Mouse (Mus musculus) urinary bladder, postnatal 4 days (tissue): ENCODE results near the gene Jpt1.
"Not testable (repeated sequence)": the region's sequence is repeated elsewhere in the genome, so short reads cannot be mapped to it uniquely, and the experiment has no call there.

Experiments used
- DNase-seq, 2 experiments: peaks; one replicate each; pipeline ENCODE4 v3.0.0; 2021 to 2022; ENCODE audit warnings: low spot score in 2 of 2

Jpt1 gene

DNA sequence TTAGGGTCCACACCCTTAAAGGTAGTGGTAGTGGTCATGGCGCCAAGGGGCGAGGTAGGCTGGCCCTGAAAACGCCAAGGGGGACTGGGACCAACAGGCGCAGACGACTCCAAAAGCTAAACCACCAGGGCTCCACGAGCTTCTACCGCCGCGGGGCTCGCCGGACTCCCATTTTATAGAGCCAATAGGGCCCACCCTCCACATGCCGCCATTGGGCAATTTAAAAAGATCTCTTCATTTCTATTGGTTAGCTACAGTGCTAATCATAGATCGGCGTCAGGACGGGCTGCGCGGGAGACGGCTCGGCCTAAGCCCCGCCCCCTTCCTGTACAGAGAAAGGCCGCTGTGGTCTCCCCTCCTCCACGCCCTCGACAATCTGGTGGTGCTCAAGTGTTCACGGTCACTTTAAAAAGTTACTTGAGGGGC is at the start of gene Jpt1:
Jpt1 (minus strand) TSS at position 150 of the 426 bp plus-strand sequence.
- peak; percentile 95 for DNase-seq

GRCm38 (mm10) chr11:115563406-115563805 is 49.2 kb upstream of the Jpt1 start:
- no peak for DNase-seq

DNA sequence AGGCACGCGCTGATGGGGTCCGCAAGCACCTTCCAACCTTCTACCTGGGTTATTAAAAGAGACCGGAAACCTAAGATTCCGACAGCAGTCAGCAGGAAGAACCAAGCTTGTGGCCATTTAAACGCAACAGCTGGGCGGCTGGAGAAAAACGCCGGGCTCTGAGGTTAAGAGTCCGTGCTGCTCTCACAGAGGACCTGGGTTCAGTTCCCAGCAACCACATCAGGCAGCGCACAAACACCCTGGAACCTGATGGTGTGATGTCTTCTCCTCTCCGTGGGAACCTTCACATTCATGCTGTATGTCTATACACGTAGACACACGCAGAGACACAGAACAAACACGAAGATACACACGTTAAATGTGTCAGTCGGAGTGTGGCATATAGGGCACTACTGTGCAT is 41.5 kb upstream of the Jpt1 start:
- no peak for DNase-seq

- no peak for DNase-seq
Observed at GRCm38 (mm10) chr11:115552783-115553182, 38.6 kb upstream of the Jpt1 start.

GRCm38 (mm10) chr11:115543571-115543970 is 29.4 kb upstream of the Jpt1 start:
- DNase-seq: no peak

- no peak for DNase-seq
Observed at GRCm38 (mm10) chr11:115538045-115538444, 23.9 kb upstream of the Jpt1 start.

GRCm38 (mm10) chr11:115536856-115537568 is 22.8 kb upstream of the Jpt1 start:
- no peak for DNase-seq

- DNase-seq: peak; percentile 99
Observed at GRCm38 (mm10) chr11:115536038-115536681, 22.0 kb upstream of the Jpt1 start, which contains the start of gene Sumo2. Gene Sumo2 (minus strand): TSS chr11:115536276.

- DNase-seq: peak; percentile 64 to 70
Observed at GRCm38 (mm10) chr11:115535401-115536037, 21.3 kb upstream of the Jpt1 start.

DNA sequence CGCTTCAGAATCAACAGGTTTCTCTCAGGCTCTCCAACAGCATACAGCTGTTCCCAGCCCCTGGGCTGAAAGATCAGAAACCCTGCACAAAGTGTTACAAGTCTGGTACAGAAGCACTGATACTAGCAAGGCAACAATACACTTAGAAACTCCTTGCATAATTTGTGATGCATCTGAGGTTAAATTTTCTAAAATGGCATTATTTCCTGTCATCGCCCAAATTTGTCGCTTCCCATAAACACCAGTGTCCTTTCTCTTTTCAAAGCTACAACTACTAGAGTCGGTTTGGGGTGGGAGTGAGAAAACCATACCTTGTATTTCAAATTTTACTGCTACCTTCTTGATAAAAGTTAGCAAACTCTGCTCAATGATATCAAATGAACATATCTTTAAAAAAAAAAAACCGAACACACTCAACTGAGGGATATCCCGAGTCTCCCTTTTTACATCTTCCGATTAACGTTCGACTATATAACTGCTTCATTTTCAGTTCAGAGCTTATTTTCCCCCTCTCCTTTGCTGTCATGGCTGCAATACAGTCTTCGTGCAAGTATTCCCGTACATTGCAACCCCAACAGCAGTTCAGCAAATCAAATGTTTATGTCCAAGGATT is 20.7 kb upstream of the Jpt1 start:
- DNase-seq: no peak

DNA sequence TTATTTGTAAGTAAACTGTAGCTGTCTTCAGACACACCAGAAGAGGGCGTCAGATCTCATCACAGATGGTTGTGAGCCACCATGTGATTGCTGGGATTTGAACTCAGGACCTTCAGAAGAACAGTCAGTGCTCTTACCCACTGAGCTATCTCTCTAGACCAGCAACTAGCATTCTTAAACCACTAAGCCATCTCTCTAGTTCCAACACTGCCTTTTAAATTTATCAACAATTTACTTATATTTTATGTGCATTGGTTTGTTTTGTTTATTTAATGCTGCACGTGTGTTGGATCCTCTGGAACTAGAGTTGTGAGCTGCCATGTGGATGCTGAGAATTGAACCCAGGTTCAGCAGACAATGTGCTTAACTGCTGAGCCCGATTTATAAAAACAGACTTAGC is 12.3 kb upstream of the Jpt1 start:
- not testable (repeated sequence) for DNase-seq

GRCm38 (mm10) chr11:115522703-115523102 is 8.5 kb upstream of the Jpt1 start:
- no peak for DNase-seq

- no peak for DNase-seq
Observed at GRCm38 (mm10) chr11:115522238-115522637, 8.1 kb upstream of the Jpt1 start.

GRCm38 (mm10) chr11:115521080-115521479 is 6.9 kb upstream of the Jpt1 start:
- DNase-seq: no peak

GRCm38 (mm10) chr11:115520218-115520617 is 6.0 kb upstream of the Jpt1 start:
- no peak for DNase-seq

DNA sequence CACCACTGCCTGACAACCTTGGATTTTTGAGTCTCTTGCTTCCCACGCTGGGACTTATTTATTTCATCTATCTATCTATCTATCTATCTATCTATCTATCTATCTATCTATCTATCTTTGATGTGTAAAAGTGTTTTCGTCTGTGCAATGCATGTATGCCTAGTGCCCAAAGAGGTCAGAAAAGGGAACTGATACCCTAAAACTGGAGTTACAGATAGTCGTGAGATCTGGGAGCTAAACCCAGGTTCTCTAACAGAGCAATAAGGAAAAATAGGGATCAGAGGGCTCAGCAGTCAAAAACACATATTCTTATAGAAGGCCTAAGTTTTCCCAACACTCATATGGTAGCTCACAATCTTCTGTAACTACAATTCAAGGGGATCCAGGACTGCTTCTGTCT is 5.4 kb upstream of the Jpt1 start:
- DNase-seq: no peak

DNA sequence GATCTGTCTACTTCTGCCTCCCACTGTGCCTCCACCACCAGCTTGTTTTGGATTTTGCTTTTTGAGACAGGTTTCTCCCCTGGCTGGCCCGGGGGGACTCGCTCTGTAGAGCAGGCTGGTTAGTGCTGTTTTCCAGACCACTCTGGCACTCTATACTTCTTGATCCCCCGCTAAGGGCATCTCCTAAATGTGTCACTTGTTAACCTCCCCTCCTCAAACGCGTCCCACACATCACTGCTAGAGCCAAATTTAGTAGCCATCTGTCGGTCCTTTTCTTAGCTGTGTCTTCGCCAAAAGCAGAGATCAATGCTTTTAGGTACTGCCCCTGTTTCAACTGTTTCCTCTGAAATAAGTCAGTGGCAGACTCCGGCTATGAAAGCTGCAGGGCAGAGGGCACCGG is 4.5 kb upstream of the Jpt1 start:
- no peak for DNase-seq

DNA sequence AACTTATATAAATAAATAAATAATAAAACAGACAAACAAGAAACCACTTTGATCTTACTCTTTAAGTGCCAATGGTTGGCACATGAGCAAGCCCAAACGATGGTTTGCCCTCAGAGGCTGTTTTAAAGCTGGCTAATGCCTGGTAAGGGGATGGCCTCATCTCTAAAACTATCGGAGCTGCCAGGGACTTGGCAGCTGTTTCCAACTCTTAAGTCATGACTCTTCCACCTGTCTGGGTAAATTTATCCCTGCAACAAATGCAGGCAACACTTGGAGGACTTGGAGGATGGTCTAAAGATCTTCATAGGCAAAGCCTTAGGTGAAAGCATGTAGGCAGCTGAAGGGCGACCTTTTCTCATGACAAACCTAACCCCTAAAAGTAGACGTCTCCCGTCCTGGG is 2.8 kb upstream of the Jpt1 start:
- DNase-seq: no peak

DNA sequence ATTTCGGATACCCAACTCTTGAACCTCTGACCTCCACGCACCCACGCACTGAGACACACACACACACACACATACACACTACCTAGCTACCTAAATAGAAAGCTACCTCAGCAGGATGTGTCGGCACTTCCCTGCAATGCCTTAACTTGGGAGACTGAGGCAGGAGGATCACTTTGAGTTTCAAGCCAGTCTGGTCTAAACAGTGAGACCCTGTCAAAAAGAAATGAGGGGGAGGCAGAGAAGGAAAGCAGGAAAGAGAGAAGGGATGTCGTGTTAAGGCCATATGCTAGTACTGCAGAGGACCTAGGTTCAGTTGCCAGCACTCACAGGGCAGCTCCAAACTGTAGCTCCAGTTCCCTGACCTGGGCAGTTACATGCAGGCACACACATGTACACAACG is 834 bp upstream of the Jpt1 start:
- no peak for DNase-seq

GRCm38 (mm10) chr11:115513271-115514237 is 633 bp downstream of the Jpt1 start:
- peak in 1 of 2 experiments; percentile 41 for DNase-seq
